Mouse (Mus musculus) thymus, adult 2 months (tissue): Measurements from ENCODE around the gene Olfml3.

Source experiments
- CTCF ChIP-seq: fragments of 200-500 bp; IDR thresholded peaks from 2 replicates; pipeline ENCODE4 v1.5.1; 2012; ENCODE audit warnings: mild to moderate bottlenecking, control low read depth, low read length, moderate library complexity, borderline replicate concordance; ENCODE audit not compliant: control insufficient read depth, poor library complexity, insufficient read depth; ENCODE audit errors: extremely low read depth
- POLR2A ChIP-seq: fragments of 200-500 bp; IDR thresholded peaks from 2 replicates; pipeline ENCODE4 v1.6.1; 2012; ENCODE audit warnings: mild to moderate bottlenecking, low read length, control low read depth, moderate library complexity; ENCODE audit not compliant: control insufficient read depth, poor library complexity, insufficient read depth; ENCODE audit errors: extremely low read depth

- TF ChIP-seq POLR2A (no peak), CTCF (no peak)
Observed at GRCm38 (mm10) chr3:103696388-103696925, 41.3 kb downstream of the Olfml3 start.
